Mouse (Mus musculus): ENCODE data around the gene Trak2. TPM values are rescaled to one million over a fixed set of nuclear protein-coding genes. Genes with fewer than 3 reads are reported as not detected.
"Not testable (repeated sequence)": the region's sequence is repeated elsewhere in the genome, so short reads cannot be mapped to it uniquely, and the experiment has no call there.

Trak2 gene
- polyA plus RNA-seq, 1 experiment from 2014 or later: 17.9 TPM

DNA sequence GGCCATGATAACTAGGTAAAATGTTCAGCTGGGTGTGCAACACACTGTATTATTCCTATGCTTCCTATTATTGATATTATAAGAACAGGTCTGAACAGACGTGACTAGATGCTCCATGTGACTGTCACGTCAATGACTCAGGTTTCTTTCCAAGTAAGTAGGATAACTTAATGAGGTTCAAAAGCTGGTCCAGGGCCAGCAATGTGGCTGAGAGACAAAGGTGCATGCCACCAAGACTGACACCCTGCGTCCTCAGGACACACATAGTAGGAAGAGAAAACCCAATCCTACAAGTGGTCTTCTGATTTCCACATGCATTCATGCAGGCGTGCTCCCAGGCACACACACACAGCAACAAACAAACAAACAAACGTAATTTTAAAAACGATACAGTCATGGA, 2.1 kb downstream of the Trak2 start:
- Histone ChIP-seq H3K4me2 (ENCODE audit: low read length) (peak overlapping the region; percentile 54; the same call in 1 of the 2 replicates), H3K27ac (ENCODE audit: low read depth, low read length) (no peak overlapping the region), H3K27me3 (replicated peaks; ENCODE audit: control insufficient read depth, insufficient read depth, low read length) (no peaks in the 10 kb centered on the region), H3K36me3 (ENCODE audit: control insufficient read depth, insufficient read depth, low read length) (no peaks in the 10 kb centered on the region), H3K4me3 (ENCODE audit: low read depth, low read length) (no peak overlapping the region), H3K9me3 (replicated peaks; ENCODE audit: control insufficient read depth, low read length) (no peaks in the 10 kb centered on the region), H3K9ac (ENCODE audit: low read length) (no peak overlapping the region), H3K4me1 (ENCODE audit: control insufficient read depth, insufficient read depth, low read length) (peaks cover 17% of the 10 kb centered on the region)
- 80% methylated on average over 6 of the region's 6 CpGs for WGBS
- DNase-seq (ENCODE audit: low spot score): no peak
- ATAC-seq: no peak

DNA sequence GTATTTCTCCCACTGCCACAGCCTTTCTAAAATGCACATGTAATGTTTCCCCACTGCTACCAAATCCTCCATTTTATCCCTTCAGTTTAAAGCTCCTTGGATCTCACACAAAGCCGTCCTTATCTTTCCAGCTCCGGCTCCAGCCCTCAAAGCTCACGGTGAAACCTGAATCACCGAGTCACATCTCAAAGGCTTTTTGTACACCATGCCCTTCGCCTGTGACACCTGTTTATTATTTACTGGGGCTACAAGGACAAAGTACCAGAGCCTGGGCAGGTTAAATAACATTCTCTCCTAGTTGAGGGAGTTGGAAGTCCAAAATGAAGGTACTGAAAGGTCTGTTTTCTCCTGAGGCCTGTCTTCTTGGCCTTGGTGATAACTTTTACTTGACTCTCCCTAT, 3.2 kb downstream of the Trak2 start:
- Histone ChIP-seq H3K36me3 (ENCODE audit: control insufficient read depth, insufficient read depth, low read length) (no peaks in the 10 kb centered on the region), H3K27ac (ENCODE audit: low read depth, low read length) (no peak overlapping the region), H3K27me3 (replicated peaks; ENCODE audit: control insufficient read depth, insufficient read depth, low read length) (no peaks in the 10 kb centered on the region), H3K4me2 (ENCODE audit: low read length) (no peak overlapping the region), H3K9me3 (replicated peaks; ENCODE audit: control insufficient read depth, low read length) (no peaks in the 10 kb centered on the region), H3K4me3 (ENCODE audit: low read depth, low read length) (no peak overlapping the region), H3K4me1 (ENCODE audit: control insufficient read depth, insufficient read depth, low read length) (peaks cover 17% of the 10 kb centered on the region), H3K9ac (ENCODE audit: low read length) (no peak overlapping the region)
- WGBS: 61% methylated on average over 5 of the region's 5 CpGs
- ATAC-seq: no peak
- DNase-seq (ENCODE audit: low spot score): no peak

DNA sequence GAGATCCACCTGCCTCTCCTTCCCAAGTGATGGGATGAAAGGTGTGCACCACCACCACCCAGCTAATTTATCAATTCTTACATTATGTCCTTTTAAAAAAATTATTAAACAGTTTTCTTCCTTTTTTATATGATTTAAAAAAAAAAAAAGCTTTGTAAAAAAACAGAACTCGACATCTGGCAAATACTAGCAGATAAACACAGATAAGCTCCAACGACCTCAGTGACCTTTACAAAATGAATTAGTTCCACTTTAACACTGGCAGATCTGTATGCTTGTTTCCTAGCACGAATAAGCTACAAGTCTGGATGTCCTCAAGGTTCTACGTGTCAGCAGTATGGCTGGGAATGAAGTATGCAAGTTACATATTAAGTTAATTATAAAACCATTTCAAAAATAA, 5.7 kb downstream of the Trak2 start:
- no peak for DNase-seq (ENCODE audit: low spot score)
- ATAC-seq: no peak
- Histone ChIP-seq H3K36me3 (ENCODE audit: control insufficient read depth, insufficient read depth, low read length) (no peaks in the 10 kb centered on the region), H3K9ac (ENCODE audit: low read length) (no peak overlapping the region), H3K4me2 (ENCODE audit: low read length) (no peak overlapping the region), H3K9me3 (replicated peaks; ENCODE audit: control insufficient read depth, low read length) (no peaks in the 10 kb centered on the region), H3K27me3 (replicated peaks; ENCODE audit: control insufficient read depth, insufficient read depth, low read length) (no peaks in the 10 kb centered on the region), H3K4me3 (ENCODE audit: low read depth, low read length) (no peak overlapping the region), H3K4me1 (ENCODE audit: control insufficient read depth, insufficient read depth, low read length) (peaks cover 17% of the 10 kb centered on the region), H3K27ac (ENCODE audit: low read depth, low read length) (no peak overlapping the region)
- 66% methylated on average over 4 of the region's 4 CpGs for whole genome bisulfite sequencing

DNA sequence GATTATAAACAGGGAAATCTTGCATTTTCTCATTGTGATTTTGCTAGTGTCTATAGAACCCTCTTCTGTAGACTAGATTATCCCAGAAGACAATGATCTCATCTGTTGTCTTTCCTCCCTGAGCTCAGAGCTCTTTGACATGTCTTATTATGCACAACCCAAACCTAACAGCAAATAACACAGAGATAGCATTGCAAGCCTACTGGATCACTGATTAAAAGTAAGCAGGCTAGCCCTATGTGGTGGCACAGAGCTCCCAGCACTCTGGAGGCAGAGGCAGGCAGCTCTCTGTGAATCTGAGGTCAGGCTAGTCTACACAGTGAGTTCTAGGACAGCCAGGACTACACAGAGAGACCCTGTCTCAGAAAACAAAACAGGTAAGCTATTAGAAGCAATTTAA, 10.4 kb downstream of the Trak2 start:
- H3K4me3 ChIP-seq (ENCODE audit: low read depth, low read length): no peak overlapping the region
- H3K9me3 ChIP-seq (replicated peaks; ENCODE audit: control insufficient read depth, low read length): no peaks in the 10 kb centered on the region
- H3K9ac ChIP-seq (ENCODE audit: low read length): no peak overlapping the region
- no peaks in the 10 kb centered on the region for H3K36me3 ChIP-seq (ENCODE audit: control insufficient read depth, insufficient read depth, low read length)
- H3K4me2 ChIP-seq (ENCODE audit: low read length): no peak overlapping the region
- ATAC-seq (no peak), DNase-seq (ENCODE audit: low spot score) (no peak)
- no peak overlapping the region for H3K27ac ChIP-seq (ENCODE audit: low read depth, low read length)
- H3K27me3 ChIP-seq (replicated peaks; ENCODE audit: control insufficient read depth, insufficient read depth, low read length): no peaks in the 10 kb centered on the region
- H3K4me1 ChIP-seq (ENCODE audit: control insufficient read depth, insufficient read depth, low read length): no peaks in the 10 kb centered on the region

DNA sequence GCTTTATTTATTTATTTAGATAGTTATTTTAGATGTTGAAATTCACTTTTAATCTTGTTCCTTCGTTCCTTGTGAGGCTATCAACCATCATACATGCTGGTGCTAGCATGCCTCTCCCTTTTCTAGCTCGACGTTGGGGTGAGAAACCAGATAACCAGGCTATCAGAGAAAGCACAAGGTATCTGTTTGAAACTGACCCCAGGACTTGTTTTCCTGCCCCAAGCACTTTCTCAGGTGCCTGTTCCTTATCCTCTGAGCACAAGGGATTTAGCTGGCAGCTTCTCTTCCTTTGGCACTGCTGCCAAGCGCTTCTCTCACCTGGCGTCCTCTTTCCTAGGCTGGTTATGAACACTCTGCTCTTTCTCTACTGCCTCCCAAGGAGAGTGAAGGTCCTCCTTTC, 10.8 kb downstream of the Trak2 start:
- no peaks in the 10 kb centered on the region for H3K36me3 ChIP-seq (ENCODE audit: control insufficient read depth, insufficient read depth, low read length)
- H3K27ac ChIP-seq (ENCODE audit: low read depth, low read length): no peak overlapping the region
- H3K4me2 ChIP-seq (ENCODE audit: low read length): no peak overlapping the region
- no peaks in the 10 kb centered on the region for H3K9me3 ChIP-seq (replicated peaks; ENCODE audit: control insufficient read depth, low read length)
- DNase-seq (ENCODE audit: low spot score) (no peak), ATAC-seq (no peak)
- no peak overlapping the region for H3K9ac ChIP-seq (ENCODE audit: low read length)
- no peaks in the 10 kb centered on the region for H3K4me1 ChIP-seq (ENCODE audit: control insufficient read depth, insufficient read depth, low read length)
- WGBS: 94% methylated on average over 5 of the region's 5 CpGs
- H3K27me3 ChIP-seq (replicated peaks; ENCODE audit: control insufficient read depth, insufficient read depth, low read length): no peaks in the 10 kb centered on the region
- no peak overlapping the region for H3K4me3 ChIP-seq (ENCODE audit: low read depth, low read length)

DNA sequence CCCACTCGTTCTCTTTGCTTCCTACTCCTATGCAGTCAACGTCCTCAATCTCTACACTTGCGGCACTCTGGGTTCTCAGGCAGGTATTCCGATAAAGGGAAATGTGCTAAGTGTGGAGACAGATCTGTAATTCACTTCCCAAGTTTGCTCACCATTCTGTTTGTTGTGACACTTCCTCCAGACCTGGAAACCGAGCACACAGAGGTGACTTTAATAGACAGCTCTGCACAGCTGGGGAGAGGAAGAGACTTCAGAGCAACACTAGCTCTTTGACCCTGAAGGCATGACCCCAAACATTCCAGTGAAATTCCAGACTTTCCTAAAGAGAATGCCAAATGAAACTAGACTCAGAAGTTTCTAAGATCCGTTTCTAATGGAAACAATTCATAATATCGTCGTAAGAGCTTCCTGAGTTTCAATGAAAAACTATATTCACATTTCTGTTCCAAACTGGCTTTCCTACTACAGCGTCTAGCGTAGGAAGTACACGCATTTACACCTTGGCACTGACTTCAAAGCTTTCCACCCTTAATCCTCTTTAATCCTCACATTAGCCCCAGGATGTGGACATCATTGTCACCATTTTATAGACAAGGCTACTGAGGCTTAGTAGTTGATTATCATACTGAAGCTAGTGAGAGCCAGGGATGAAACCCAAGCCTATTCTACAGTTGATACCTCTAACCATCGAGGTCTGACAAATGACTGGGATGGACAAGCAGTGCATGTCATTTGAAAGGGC, 11.9 kb downstream of the Trak2 start:
- H3K4me2 ChIP-seq (ENCODE audit: low read length): no peak overlapping the region
- no peak overlapping the region for H3K4me3 ChIP-seq (ENCODE audit: low read depth, low read length)
- ATAC-seq (no peak), DNase-seq (ENCODE audit: low spot score) (no peak)
- no peaks in the 10 kb centered on the region for H3K9me3 ChIP-seq (replicated peaks; ENCODE audit: control insufficient read depth, low read length)
- H3K27me3 ChIP-seq (replicated peaks; ENCODE audit: control insufficient read depth, insufficient read depth, low read length): no peaks in the 10 kb centered on the region
- no peaks in the 10 kb centered on the region for H3K36me3 ChIP-seq (ENCODE audit: control insufficient read depth, insufficient read depth, low read length)
- no peak overlapping the region for H3K27ac ChIP-seq (ENCODE audit: low read depth, low read length)
- H3K9ac ChIP-seq (ENCODE audit: low read length): no peak overlapping the region
- 71% methylated on average over 12 of the region's 12 CpGs for WGBS
- no peaks in the 10 kb centered on the region for H3K4me1 ChIP-seq (ENCODE audit: control insufficient read depth, insufficient read depth, low read length)

DNA sequence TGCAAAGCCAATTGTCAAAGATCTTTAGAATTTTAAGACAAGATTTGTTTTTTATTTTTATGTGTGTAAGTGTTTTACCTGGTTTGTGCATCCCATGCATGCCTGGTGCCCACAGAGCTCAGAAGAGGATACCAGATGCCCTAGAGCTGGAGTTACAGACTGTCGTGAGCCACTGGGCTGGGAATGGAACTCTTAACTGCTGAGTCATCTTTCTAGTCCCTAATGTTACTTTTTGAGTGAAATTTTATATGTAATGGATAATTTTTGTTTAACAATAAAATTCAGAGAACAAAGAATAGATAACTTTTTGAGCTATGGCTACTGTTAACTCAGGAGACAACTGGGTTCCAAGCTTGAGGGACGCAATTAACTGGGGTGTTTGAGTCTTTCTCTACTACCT, 13.5 kb downstream of the Trak2 start:
- Histone ChIP-seq H3K4me1 (ENCODE audit: control insufficient read depth, insufficient read depth, low read length) (no peaks in the 10 kb centered on the region), H3K9ac (ENCODE audit: low read length) (no peak overlapping the region), H3K4me2 (ENCODE audit: low read length) (no peak overlapping the region), H3K27me3 (replicated peaks; ENCODE audit: control insufficient read depth, insufficient read depth, low read length) (no peaks in the 10 kb centered on the region), H3K9me3 (replicated peaks; ENCODE audit: control insufficient read depth, low read length) (no peaks in the 10 kb centered on the region), H3K27ac (ENCODE audit: low read depth, low read length) (no peak overlapping the region), H3K4me3 (ENCODE audit: low read depth, low read length) (no peak overlapping the region), H3K36me3 (ENCODE audit: control insufficient read depth, insufficient read depth, low read length) (no peaks in the 10 kb centered on the region)
- 91% methylated on average over 2 of the region's 2 CpGs for WGBS
- DNase-seq (ENCODE audit: low spot score) (no peak), ATAC-seq (no peak)

DNA sequence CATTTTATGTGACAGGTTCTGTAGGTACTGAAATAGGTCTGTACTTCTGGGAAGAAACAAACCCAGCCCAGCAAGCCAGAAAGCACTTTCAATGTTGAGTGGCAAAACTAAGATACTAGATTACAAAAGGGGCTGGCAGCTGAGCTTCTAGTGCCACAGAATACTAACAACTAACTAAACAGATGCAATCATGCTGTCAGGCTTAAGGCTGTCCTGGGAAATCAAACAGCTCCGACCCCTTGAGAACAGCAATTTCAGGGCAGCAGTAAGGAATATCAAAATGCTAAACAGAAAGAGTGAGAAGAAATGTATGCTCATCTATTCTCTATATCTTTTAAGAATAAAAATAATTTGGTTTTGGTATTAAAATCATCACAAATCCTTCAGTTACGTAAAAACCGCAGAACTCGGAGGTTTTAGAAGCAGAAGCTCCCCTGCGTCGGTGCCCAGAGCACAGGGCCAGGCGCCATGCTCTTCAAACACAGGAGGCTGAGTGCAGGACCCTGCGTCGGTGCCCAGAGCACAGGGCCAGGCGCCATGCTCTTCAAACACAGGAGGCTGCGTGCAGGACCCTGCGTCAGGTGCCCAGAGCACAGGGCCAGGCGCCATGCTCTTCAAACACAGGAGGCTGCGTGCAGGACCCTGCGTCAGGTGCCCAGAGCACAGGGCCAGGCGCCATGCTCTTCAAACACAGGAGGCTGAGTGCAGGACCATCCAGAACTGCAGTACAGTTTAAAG, 14.3 kb downstream of the Trak2 start:
- not testable (repeated sequence) for H3K27ac ChIP-seq (ENCODE audit: low read depth, low read length); DNase-seq (ENCODE audit: low spot score); H3K4me3 ChIP-seq (ENCODE audit: low read depth, low read length); H3K9me3 ChIP-seq (replicated peaks; ENCODE audit: control insufficient read depth, low read length); H3K36me3 ChIP-seq (ENCODE audit: control insufficient read depth, insufficient read depth, low read length); ATAC-seq; H3K4me1 ChIP-seq (ENCODE audit: control insufficient read depth, insufficient read depth, low read length); H3K9ac ChIP-seq (ENCODE audit: low read length); H3K4me2 ChIP-seq (ENCODE audit: low read length); H3K27me3 ChIP-seq (replicated peaks; ENCODE audit: control insufficient read depth, insufficient read depth, low read length)
- WGBS: 88% methylated on average over 16 of the region's 16 CpGs

DNA sequence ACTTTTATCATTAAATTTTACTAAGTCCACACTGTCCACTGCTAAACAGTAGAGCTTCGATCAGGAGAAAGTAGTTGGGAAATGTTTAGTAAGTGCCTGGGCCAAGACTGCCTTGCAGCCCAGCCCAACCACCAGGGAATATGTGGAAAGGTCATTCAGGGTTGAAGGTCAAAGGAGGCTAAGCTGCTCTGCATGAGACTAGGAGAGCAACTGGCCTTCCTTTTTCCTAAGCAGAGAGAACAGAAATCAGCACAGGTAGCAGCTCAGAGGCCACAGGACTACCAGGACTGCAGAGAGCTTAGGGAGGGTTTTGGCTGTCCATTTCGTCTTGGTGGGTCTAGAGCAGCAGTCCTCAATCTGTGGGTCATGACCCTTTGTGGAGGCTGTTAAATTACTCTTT, 15.3 kb downstream of the Trak2 start:
- no peaks in the 10 kb centered on the region for H3K36me3 ChIP-seq (ENCODE audit: control insufficient read depth, insufficient read depth, low read length)
- ATAC-seq (no peak), DNase-seq (ENCODE audit: low spot score) (no peak)
- H3K4me2 ChIP-seq (ENCODE audit: low read length): no peak overlapping the region
- no peak overlapping the region for H3K9ac ChIP-seq (ENCODE audit: low read length)
- no peak overlapping the region for H3K27ac ChIP-seq (ENCODE audit: low read depth, low read length)
- no peaks in the 10 kb centered on the region for H3K27me3 ChIP-seq (replicated peaks; ENCODE audit: control insufficient read depth, insufficient read depth, low read length)
- WGBS: 71% methylated on average over 2 of the region's 2 CpGs
- no peaks in the 10 kb centered on the region for H3K4me1 ChIP-seq (ENCODE audit: control insufficient read depth, insufficient read depth, low read length)
- H3K9me3 ChIP-seq (replicated peaks; ENCODE audit: control insufficient read depth, low read length): no peaks in the 10 kb centered on the region
- no peak overlapping the region for H3K4me3 ChIP-seq (ENCODE audit: low read depth, low read length)

All from forebrain, embryonic 14.5 days (tissue).